Mouse (Mus musculus) midbrain, postnatal 0 days (tissue): ENCODE data around the gene Rps19bp1. TPM values are rescaled to one million over a fixed set of nuclear protein-coding genes. Genes with fewer than 3 reads are reported as not detected.

ENCODE experiments used
- ATAC-seq: fragments of 200-750 bp; cut with Nextera tagmentation; 2 replicates; pipeline ENCODE4 v1.8.0; 2017; ENCODE audit warnings: moderate number of reproducible peaks, mild to moderate bottlenecking, moderate TSS enrichment, moderate library complexity; ENCODE audit not compliant: low FRiP score
- DNase-seq: peaks from one replicate; pipeline ENCODE4 v3.0.0-alpha.2; 2015; ENCODE audit warnings: low spot score
- H3K27ac ChIP-seq: fragments of 300-500 bp; sonication (generic); 2 replicates; pipeline ENCODE4 v1.5.1; 2014; ENCODE audit warnings: low read depth, mild to moderate bottlenecking, low read length, mixed read lengths
- H3K27me3 ChIP-seq: fragments of 300-500 bp; sonication (generic); 2 replicates; pipeline ENCODE4 v1.6.1; 2014; ENCODE audit warnings: low read length, control low read depth, mixed read lengths; ENCODE audit not compliant: insufficient read depth
- H3K36me3 ChIP-seq: fragments of 300-500 bp; sonication (generic); 2 replicates; pipeline ENCODE4 v1.6.1; 2014; ENCODE audit warnings: low read length, control low read depth, mixed read lengths; ENCODE audit not compliant: insufficient read depth
- H3K4me1 ChIP-seq: fragments of 300-500 bp; sonication (generic); 2 replicates; pipeline ENCODE4 v1.6.1; 2014; ENCODE audit warnings: mild to moderate bottlenecking, control low read depth, antibody characterized with exemption, low read length, mixed read lengths; ENCODE audit not compliant: insufficient read depth
- H3K4me2 ChIP-seq: fragments of 300-500 bp; sonication (generic); 2 replicates; pipeline ENCODE4 v1.6.1; 2014; ENCODE audit warnings: low read depth, mild to moderate bottlenecking, low read length, mixed read lengths; ENCODE audit not compliant: poor library complexity, severe bottlenecking
- H3K4me3 ChIP-seq: fragments of 300-500 bp; sonication (generic); 2 replicates; pipeline ENCODE4 v1.5.1; 2014; ENCODE audit warnings: low read depth, mild to moderate bottlenecking, low read length, moderate library complexity
- H3K9ac ChIP-seq: fragments of 300-500 bp; sonication (generic); replicated peaks from 2 replicates; pipeline ENCODE4 v1.6.1; 2014; ENCODE audit warnings: mild to moderate bottlenecking, low read length, moderate library complexity, mixed read lengths; ENCODE audit not compliant: poor library complexity, severe bottlenecking
- H3K9me3 ChIP-seq: fragments of 300-500 bp; sonication (generic); 2 replicates; pipeline ENCODE4 v1.6.1; 2016; ENCODE audit warnings: low read length, control low read depth
- CTCF ChIP-seq: IDR thresholded peaks from 2 replicates; pipeline ENCODE4 v1.5.1; 2016; ENCODE audit warnings: antibody characterized with exemption, mild to moderate bottlenecking
- WGBS: fragments of 180-500 bp; shearing (Covaris S2); extraction: QIAGEN DNeasy Blood & Tissue Kit; methylation state at CpG from one replicate; pipeline ENCODE4 v1.1.7; 2014; 5-methylcytosine and 5-hydroxymethylcytosine counted together
- polyA plus RNA-seq: library from polyadenylated mRNA; unstranded; fragments of >200 nt; fragmentation: Nextera tagmentation; extraction: Ambion mirVana; gene quantifications from 2 replicates; pipeline ENCODE4 v1.2.1, GENCODE M21; 2015
- total RNA-seq: library from RNA; depleted of rRNA; stranded (reverse); fragments of >200 nt; gene quantifications from 2 replicates; pipeline ENCODE4 v1.2.3, GENCODE M21; 2014

Rps19bp1 gene
- total and polyA plus RNA-seq, 2 experiments from 2014 or later, result 34.5 to 87.1 TPM

DNA sequence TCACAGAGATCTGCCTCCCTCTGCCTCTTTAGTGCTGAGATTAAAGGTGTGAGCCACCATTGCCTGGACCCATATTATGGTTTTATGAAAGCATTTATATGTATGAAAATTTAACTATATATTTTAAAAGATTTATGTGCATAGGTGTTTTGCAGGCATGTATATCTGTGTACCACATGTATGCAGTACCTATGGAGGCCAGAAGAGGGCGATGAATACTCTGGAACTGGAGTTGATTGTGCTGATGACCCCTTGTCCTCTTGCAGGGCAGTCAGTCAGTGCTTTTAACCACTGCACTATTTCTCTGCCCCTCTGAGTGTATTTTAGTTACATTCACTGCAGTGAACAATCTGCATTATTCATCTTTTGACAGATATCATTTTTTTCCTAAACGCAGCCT, 38.3 kb downstream of the Rps19bp1 start:
- Histone ChIP-seq H3K36me3 (no peaks in the 10 kb centered on the region), H3K27ac (no peak overlapping the region), H3K4me2 (no peak overlapping the region), H3K27me3 (no peaks in the 10 kb centered on the region), H3K9me3 (no peaks in the 10 kb centered on the region), H3K4me1 (no peaks in the 10 kb centered on the region), H3K9ac (no peak overlapping the region), H3K4me3 (no peak overlapping the region)
- DNase-seq, result peak; percentile 55
- peak; percentile 80 for TF ChIP-seq CTCF
- ATAC-seq, result no peak
- WGBS, result 47% methylated on average over 2 of the region's 2 CpGs

DNA sequence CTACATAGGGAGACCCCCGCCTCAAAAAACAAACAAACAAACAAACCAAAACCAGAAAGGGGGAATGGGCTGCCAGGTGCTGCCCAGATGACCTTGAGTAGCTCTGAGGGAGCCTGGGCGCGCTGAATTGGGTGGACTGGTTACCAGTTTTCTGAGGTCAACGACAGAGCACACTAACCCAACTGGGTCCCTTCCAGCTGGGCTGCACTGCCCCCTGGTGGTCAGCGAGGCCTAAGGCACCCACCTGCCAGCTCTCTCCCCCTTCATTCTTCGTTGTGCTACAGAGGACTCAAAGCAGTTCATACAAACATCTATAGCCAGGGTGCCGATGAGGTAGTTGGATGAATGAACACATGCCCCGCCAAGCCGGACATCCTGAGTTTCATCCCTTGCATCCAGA, 38.9 kb downstream of the Rps19bp1 start:
- peak; percentile 83 for TF ChIP-seq CTCF
- H3K27ac ChIP-seq, result no peak overlapping the region
- 20% methylated on average over 9 of the region's 9 CpGs for WGBS
- ATAC-seq (no peak), DNase-seq (peak; percentile 36)
- H3K36me3 ChIP-seq, result no peaks in the 10 kb centered on the region
- H3K9ac ChIP-seq, result no peak overlapping the region
- no peak overlapping the region for H3K4me2 ChIP-seq
- no peak overlapping the region for H3K4me3 ChIP-seq
- no peaks in the 10 kb centered on the region for H3K4me1 ChIP-seq
- H3K9me3 ChIP-seq, result no peaks in the 10 kb centered on the region
- no peaks in the 10 kb centered on the region for H3K27me3 ChIP-seq

DNA sequence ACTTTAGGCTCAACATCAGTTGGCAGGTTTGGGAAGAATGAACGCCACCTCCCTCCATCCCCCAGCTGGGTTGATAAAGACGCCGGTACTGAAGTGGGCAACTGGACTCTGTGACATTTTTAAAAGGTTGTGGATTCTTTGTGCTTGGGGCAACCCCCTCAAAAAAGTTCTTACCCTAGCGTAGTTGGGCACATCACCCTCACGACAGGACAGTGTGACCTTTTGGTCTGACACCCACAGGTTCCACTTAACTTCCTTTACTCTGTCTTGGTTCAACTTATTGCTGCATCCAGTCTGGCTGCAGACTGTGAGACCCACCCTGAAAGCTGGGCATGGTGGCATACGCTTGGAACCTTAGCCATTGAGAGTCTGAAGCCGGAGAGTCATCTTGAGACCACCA, 40.4 kb downstream of the Rps19bp1 start:
- Histone ChIP-seq H3K4me1 (no peaks in the 10 kb centered on the region), H3K27ac (no peak overlapping the region), H3K9ac (no peak overlapping the region), H3K9me3 (no peaks in the 10 kb centered on the region), H3K27me3 (no peaks in the 10 kb centered on the region), H3K4me2 (no peak overlapping the region), H3K36me3 (no peaks in the 10 kb centered on the region), H3K4me3 (no peak overlapping the region)
- WGBS, result 93% methylated on average over 7 of the region's 7 CpGs
- DNase-seq, result no peak
- TF ChIP-seq CTCF, result no peak
- no peak for ATAC-seq

DNA sequence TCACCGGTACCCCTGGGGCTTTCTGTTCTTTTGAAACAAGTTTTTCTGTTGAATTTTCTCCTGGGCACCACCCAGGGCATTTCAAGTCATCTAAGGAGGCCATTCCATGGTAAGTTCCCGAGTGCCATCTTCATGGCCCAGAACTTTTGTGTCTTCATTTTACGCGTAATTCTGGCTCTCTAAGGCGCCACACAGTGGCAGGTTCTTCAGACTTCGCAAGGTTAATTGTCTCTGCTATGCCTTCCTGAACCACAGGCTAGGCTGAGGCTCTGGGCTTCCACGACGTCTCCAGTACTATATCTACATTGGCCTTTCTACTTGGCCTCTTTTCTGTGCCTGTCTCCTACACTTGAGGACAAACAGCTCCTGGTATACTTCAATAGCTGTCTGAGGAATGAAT, 43.1 kb downstream of the Rps19bp1 start:
- no peaks in the 10 kb centered on the region for H3K9me3 ChIP-seq
- H3K27me3 ChIP-seq, result no peaks in the 10 kb centered on the region
- no peak overlapping the region for H3K4me2 ChIP-seq
- H3K4me3 ChIP-seq, result no peak overlapping the region
- H3K27ac ChIP-seq, result no peak overlapping the region
- no peaks in the 10 kb centered on the region for H3K4me1 ChIP-seq
- DNase-seq, result no peak
- peak; percentile 39 for TF ChIP-seq CTCF
- H3K36me3 ChIP-seq, result no peaks in the 10 kb centered on the region
- H3K9ac ChIP-seq, result no peak overlapping the region
- 64% methylated on average over 8 of the region's 8 CpGs for WGBS
- no peak for ATAC-seq

GRCm38 (mm10) chr15:80219705-80220657, 44.1 kb downstream of the Rps19bp1 start:
- Histone ChIP-seq H3K4me1 (no peaks in the 10 kb centered on the region), H3K36me3 (no peaks in the 10 kb centered on the region), H3K27me3 (no peaks in the 10 kb centered on the region), H3K9me3 (no peaks in the 10 kb centered on the region), H3K4me3 (no peak overlapping the region), H3K27ac (no peak overlapping the region), H3K4me2 (no peak overlapping the region), H3K9ac (no peak overlapping the region)
- no peak for ATAC-seq
- DNase-seq, result no peak
- WGBS, result 72% methylated on average over 4 of the region's 4 CpGs
- no peak for TF ChIP-seq CTCF

- no peak for TF ChIP-seq CTCF
- no peak for ATAC-seq
Observed at GRCm38 (mm10) chr15:80219211-80219610, 44.9 kb downstream of the Rps19bp1 start.

More at GRCm38 (mm10) chr15:80219211-80219610, 44.9 kb downstream of the Rps19bp1 start:
- no peak overlapping the region for H3K27ac ChIP-seq
- no peaks in the 10 kb centered on the region for H3K4me1 ChIP-seq
- no peak for DNase-seq
- H3K9me3 ChIP-seq, result no peaks in the 10 kb centered on the region
- H3K4me2 ChIP-seq, result peak overlapping the region; percentile 22; the same call in 1 of the 2 replicates
- H3K27me3 ChIP-seq, result no peaks in the 10 kb centered on the region
- H3K36me3 ChIP-seq, result no peaks in the 10 kb centered on the region
- no peak overlapping the region for H3K9ac ChIP-seq
- 49% methylated on average over 14 of the region's 14 CpGs for WGBS
- H3K4me3 ChIP-seq, result no peak overlapping the region
